Mouse (Mus musculus): ENCODE data around the gene Med20. TPM values are rescaled to one million over a fixed set of nuclear protein-coding genes. Genes with fewer than 3 reads are reported as not detected.
"Not testable (repeated sequence)": the region's sequence is repeated elsewhere in the genome, so short reads cannot be mapped to it uniquely, and the experiment has no call there.

Med20 gene
- polyA plus RNA-seq, 1 experiment, result 25.3 TPM

DNA sequence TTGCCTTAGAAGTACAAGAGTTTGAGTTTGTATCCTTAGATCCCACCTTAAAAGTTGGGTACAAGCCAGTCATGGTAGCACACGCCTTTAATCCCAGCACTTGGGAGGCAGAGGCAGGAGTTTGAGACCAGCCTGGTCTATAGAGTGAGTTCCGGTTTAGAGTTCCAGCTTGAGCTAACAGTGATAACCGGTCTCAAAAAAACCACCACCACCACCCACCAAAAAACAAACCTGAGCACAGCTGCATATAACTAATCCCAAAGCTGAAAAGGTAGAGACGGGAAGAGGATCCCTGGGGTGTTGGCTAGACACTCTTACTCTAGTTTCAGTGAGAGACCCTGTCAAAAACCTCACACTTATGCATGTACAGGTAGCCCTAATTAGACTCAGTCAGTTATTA, 5.3 kb downstream of the Med20 start:
- Histone ChIP-seq H3K4me3 (ENCODE audit: insufficient read depth, low read depth, low read length) (no peak overlapping the region), H3K27me3 (replicated peaks; ENCODE audit: control insufficient read depth, insufficient read depth, low read length) (no peaks in the 10 kb centered on the region), H3K4me1 (ENCODE audit: control insufficient read depth, insufficient read depth, low read length) (peaks cover 4% of the 10 kb centered on the region; the same call in 1 of the 2 replicates), H3K36me3 (ENCODE audit: control insufficient read depth, insufficient read depth, low read length) (no peaks in the 10 kb centered on the region; the same call in 1 of the 2 replicates), H3K27ac (ENCODE audit: insufficient read depth, low read depth, low read length) (no peak overlapping the region)
- 92% methylated on average over 4 of the region's 4 CpGs for WGBS
- no peak for DNase-seq
- TF ChIP-seq CTCF (conservative IDR thresholded peaks at IDR 0.05; ENCODE audit: insufficient read depth, insufficient read length, low read depth, low read length) (no peak), POLR2A (IDR thresholded peaks at IDR 0.05; ENCODE audit: low read depth, low read length) (no peak)

DNA sequence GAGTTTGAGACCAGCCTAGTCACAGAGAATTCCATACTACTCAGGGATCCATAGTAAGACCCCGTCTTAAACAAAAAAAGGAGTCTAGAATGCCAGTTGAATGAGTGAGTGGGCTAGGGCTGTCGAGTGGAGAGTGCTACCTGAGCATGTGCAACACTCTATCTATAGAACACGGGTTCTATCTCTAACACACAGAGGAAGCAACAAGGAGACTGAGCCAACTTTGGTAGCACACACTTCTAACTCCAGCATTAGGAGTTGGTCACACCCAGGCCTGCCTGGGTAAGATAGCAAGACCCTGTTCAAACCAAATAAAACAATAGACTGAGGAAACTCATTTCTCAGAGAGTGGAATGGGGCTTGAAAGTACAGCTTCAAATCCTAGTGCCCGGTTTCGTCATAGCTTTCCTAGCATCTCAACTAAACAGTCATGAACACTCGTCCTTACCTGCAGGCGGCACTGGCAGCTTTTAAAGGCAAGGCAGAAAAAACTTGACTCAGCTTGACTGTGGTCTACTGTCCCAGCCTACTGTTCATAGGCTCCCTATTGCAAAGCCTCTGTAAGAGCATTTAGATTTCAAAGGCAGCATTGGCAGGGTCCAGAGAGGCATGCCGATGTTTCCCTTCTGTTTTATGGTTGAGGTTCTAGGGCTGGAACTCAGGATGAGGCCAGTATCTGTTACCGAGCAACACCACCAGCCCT, 6.4 kb downstream of the Med20 start:
- Histone ChIP-seq H3K4me3 (ENCODE audit: insufficient read depth, low read depth, low read length) (no peak overlapping the region), H3K27ac (ENCODE audit: insufficient read depth, low read depth, low read length) (no peak overlapping the region), H3K27me3 (replicated peaks; ENCODE audit: control insufficient read depth, insufficient read depth, low read length) (no peaks in the 10 kb centered on the region), H3K36me3 (ENCODE audit: control insufficient read depth, insufficient read depth, low read length) (no peaks in the 10 kb centered on the region; the same call in none of the 2 replicates), H3K4me1 (ENCODE audit: control insufficient read depth, insufficient read depth, low read length) (no peaks in the 10 kb centered on the region)
- DNase-seq, result no peak
- no peak for TF ChIP-seq CTCF (conservative IDR thresholded peaks at IDR 0.05; ENCODE audit: insufficient read depth, insufficient read length, low read depth, low read length)
- no peak for TF ChIP-seq POLR2A (IDR thresholded peaks at IDR 0.05; ENCODE audit: low read depth, low read length)
- WGBS, result 90% methylated on average over 9 of the region's 9 CpGs

DNA sequence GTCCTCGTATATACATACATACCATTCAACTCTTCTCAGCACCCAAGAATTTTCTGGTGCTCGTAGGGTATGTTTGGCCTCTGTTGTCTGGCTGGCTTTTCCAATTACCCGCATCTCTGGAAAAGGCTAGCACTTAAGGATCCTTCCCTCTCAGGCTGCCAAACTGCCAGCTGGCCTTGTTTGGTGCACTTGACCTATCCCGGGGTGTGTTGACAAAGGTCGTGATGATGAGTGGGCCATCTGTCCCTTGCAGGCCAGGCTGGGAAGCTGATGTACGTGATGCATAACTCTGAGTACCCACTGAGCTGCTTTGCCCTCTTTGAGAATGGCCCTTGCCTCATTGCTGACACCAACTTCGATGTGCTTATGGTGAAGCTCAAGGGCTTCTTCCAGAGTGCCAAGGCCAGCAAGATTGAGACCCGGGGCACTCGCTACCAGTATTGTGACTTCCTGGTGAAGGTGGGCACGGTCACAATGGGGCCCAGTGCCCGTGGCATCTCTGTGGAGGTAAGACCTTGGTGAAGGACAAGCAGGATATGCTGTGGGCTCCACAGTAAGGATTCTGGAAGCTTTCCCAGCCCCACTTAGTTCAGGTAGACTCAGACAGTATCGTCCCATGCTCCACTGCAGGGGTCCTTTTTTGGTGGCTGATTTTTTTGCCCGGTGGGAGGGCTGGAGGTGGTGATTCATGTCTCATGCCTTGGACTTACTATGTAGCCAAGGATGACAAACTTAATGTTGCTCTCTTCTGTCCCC, 7.4 kb downstream of the Med20 start:
- no peaks in the 10 kb centered on the region; the same call in none of the 2 replicates for H3K36me3 ChIP-seq (ENCODE audit: control insufficient read depth, insufficient read depth, low read length)

DNA sequence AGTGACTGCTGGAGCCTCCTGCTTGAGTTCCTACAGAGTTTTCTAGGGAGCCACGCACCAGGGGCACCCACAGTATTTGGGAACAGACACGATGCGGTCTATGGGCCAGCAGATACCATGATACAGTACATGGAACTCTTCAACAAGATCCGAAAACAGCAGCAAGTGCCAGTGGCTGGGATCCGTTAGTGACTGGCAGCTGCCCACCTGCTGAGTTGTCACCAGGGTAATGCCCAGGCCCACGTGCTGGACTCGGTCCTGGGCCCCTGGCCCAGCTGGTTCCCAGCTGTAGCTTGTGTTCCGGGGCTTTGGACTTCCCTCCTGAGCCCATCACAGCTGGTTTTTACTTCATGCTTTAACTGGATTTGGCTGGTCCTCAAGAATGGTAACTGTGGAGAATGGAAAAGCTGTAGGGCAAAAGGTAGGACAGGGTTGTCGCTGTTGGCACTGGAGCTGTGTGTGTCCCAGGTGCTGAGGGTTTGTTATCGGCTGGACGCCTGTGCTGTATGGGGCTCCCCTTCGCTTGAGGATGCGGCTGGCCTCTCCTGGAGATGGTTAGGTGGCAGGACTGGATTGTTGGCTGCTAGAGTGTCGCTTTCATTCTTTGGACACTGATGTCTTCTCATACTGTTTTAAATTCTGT, 11.7 kb downstream of the Med20 start:
- no peak for DNase-seq
- Histone ChIP-seq H3K27ac (ENCODE audit: insufficient read depth, low read depth, low read length) (no peak overlapping the region), H3K27me3 (replicated peaks; ENCODE audit: control insufficient read depth, insufficient read depth, low read length) (no peaks in the 10 kb centered on the region), H3K4me1 (ENCODE audit: control insufficient read depth, insufficient read depth, low read length) (no peaks in the 10 kb centered on the region), H3K36me3 (ENCODE audit: control insufficient read depth, insufficient read depth, low read length) (no peaks in the 10 kb centered on the region; the same call in none of the 2 replicates), H3K4me3 (ENCODE audit: insufficient read depth, low read depth, low read length) (no peak overlapping the region)
- 92% methylated on average over 14 of the region's 14 CpGs for WGBS
- TF ChIP-seq CTCF (conservative IDR thresholded peaks at IDR 0.05; ENCODE audit: insufficient read depth, insufficient read length, low read depth, low read length) (no peak), POLR2A (IDR thresholded peaks at IDR 0.05; ENCODE audit: low read depth, low read length) (no peak)

More for the DNA sequence above, 7.4 kb downstream of the Med20 start:
- no peak for TF ChIP-seq CTCF (conservative IDR thresholded peaks at IDR 0.05; ENCODE audit: insufficient read depth, insufficient read length, low read depth, low read length)
- no peak for TF ChIP-seq POLR2A (IDR thresholded peaks at IDR 0.05; ENCODE audit: low read depth, low read length)
- no peaks in the 10 kb centered on the region for H3K27me3 ChIP-seq (replicated peaks; ENCODE audit: control insufficient read depth, insufficient read depth, low read length)
- no peak overlapping the region for H3K27ac ChIP-seq (ENCODE audit: insufficient read depth, low read depth, low read length)
- DNase-seq, result no peak
- 88% methylated on average over 13 of the region's 13 CpGs for WGBS
- H3K4me1 ChIP-seq (ENCODE audit: control insufficient read depth, insufficient read depth, low read length), result no peaks in the 10 kb centered on the region
- H3K4me3 ChIP-seq (ENCODE audit: insufficient read depth, low read depth, low read length), result no peak overlapping the region

DNA sequence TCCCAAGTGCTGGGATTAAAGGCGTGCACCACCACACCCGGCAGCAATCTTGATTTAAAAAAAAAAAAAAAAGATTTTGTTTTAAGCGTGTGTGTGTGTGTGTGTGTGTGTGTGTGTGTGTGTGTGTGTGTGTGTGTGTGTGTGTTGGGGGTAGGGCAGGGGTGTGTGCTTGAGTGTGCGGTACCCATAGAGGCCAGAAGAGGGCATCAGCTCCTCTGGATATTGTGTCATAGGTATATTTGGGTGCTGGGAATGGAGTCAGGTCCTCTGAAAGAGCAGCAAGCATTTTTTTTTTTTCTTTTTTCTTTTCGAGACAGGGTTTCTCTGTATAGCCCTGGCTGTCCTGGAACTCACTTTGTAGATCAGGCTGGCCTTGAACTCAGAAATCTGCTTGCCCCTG, 13.2 kb downstream of the Med20 start:
- H3K4me1 ChIP-seq (ENCODE audit: control insufficient read depth, insufficient read depth, low read length); H3K4me3 ChIP-seq (ENCODE audit: insufficient read depth, low read depth, low read length); H3K27me3 ChIP-seq (replicated peaks; ENCODE audit: control insufficient read depth, insufficient read depth, low read length); H3K27ac ChIP-seq (ENCODE audit: insufficient read depth, low read depth, low read length); DNase-seq; H3K36me3 ChIP-seq (ENCODE audit: control insufficient read depth, insufficient read depth, low read length): not testable (repeated sequence)
- 87% methylated on average over 5 of the region's 5 CpGs for WGBS

DNA sequence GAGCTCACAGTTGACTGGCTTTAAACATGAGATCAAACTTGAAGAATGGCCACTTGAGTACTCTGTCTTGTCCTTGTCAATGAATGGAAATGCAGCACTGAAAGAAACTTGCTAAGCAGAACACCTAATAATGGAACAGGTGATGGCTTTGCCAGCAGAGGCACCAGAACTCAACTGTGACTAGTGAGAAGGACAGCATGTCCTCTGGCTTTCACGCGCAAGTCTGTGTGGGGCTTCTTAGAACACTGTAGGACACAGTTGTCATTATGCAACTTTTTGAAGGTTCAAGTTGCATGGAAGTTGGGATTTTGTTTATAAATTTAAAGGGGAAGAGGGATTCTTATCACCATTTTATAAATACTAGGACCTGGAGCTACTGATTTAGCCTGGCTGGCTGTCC, 13.7 kb downstream of the Med20 start:
- Histone ChIP-seq H3K4me1 (ENCODE audit: control insufficient read depth, insufficient read depth, low read length) (no peaks in the 10 kb centered on the region; the same call in 1 of the 2 replicates), H3K27ac (ENCODE audit: insufficient read depth, low read depth, low read length) (no peak overlapping the region), H3K4me3 (ENCODE audit: insufficient read depth, low read depth, low read length) (no peak overlapping the region), H3K36me3 (ENCODE audit: control insufficient read depth, insufficient read depth, low read length) (no peaks in the 10 kb centered on the region; the same call in none of the 2 replicates), H3K27me3 (replicated peaks; ENCODE audit: control insufficient read depth, insufficient read depth, low read length) (no peaks in the 10 kb centered on the region)
- WGBS, result 83% methylated on average over 2 of the region's 2 CpGs
- no peak for DNase-seq
- TF ChIP-seq CTCF (conservative IDR thresholded peaks at IDR 0.05; ENCODE audit: insufficient read depth, insufficient read length, low read depth, low read length) (no peak), POLR2A (IDR thresholded peaks at IDR 0.05; ENCODE audit: low read depth, low read length) (no peak)

DNA sequence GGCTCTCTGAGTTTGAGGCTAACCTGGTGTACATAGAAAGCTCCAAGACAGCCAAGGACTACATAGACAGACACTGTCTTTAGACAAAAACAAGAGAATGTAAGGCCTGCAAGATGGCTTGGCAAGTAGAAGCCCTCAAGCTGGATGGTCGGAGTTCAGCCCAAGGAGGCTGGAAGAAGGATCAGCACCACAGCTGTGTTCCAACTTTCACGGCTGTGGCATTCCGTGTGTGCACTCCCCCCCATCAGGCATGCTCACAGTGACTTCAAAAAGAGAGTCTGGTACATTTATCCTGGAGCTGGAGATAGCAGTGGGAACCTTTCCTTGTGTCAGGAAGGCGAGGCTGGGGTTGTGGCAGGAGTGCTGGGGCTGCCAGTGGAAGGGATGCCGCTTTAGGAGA, 14.6 kb downstream of the Med20 start:
- no peak overlapping the region for H3K4me3 ChIP-seq (ENCODE audit: insufficient read depth, low read depth, low read length)
- WGBS, result 89% methylated on average over 5 of the region's 5 CpGs
- no peaks in the 10 kb centered on the region; the same call in 1 of the 2 replicates for H3K4me1 ChIP-seq (ENCODE audit: control insufficient read depth, insufficient read depth, low read length)
- H3K36me3 ChIP-seq (ENCODE audit: control insufficient read depth, insufficient read depth, low read length), result no peaks in the 10 kb centered on the region; the same call in none of the 2 replicates
- no peak overlapping the region for H3K27ac ChIP-seq (ENCODE audit: insufficient read depth, low read depth, low read length)
- DNase-seq, result no peak
- H3K27me3 ChIP-seq (replicated peaks; ENCODE audit: control insufficient read depth, insufficient read depth, low read length), result no peaks in the 10 kb centered on the region
- TF ChIP-seq CTCF (conservative IDR thresholded peaks at IDR 0.05; ENCODE audit: insufficient read depth, insufficient read length, low read depth, low read length) (no peak), POLR2A (IDR thresholded peaks at IDR 0.05; ENCODE audit: low read depth, low read length) (no peak)
